Mouse (Mus musculus) right cerebral cortex, postnatal 10 days (tissue): ENCODE measurements around the gene Gorasp2.
A peak's percentile ranks its signal among the peaks of the same experiment; 100 is the strongest.

Experiments used
- DNase-seq, 2 experiments: peaks; one replicate each; pipeline ENCODE4 v3.0.0; 2021; ENCODE audit warnings: low spot score in 2 of 2

Gene Gorasp2

GRCm38 (mm10) chr2:70742588-70742987 lies 81.2 kb downstream of the Gorasp2 start:
- no peak for DNase-seq

- no peak for DNase-seq
Measured at GRCm38 (mm10) chr2:70751655-70752054, 90.3 kb downstream of the Gorasp2 start.

- peak in 1 of 2 experiments; percentile 46 for DNase-seq
Measured at GRCm38 (mm10) chr2:70752149-70752548, 90.8 kb downstream of the Gorasp2 start.
